Mouse (Mus musculus): ENCODE measurements around the gene Nox3.

- TF ChIP-seq CTCF (IDR thresholded peaks at IDR 0.05; ENCODE audit: borderline replicate concordance, insufficient read depth, low read depth, low read length): no peak
- TF ChIP-seq POLR2A (IDR thresholded peaks at IDR 0.05; ENCODE audit: borderline replicate concordance, insufficient read depth, low read length): no peak
Observed at GRCm38 (mm10) chr17:3659497-3659896, 36.6 kb downstream of the Nox3 start.

Data from cerebellum, adult 2 months (tissue).